Mouse (Mus musculus): ENCODE results near the gene Ttc5. TPM values are rescaled to one million over a fixed set of nuclear protein-coding genes. Genes with fewer than 3 reads are reported as not detected.

Gene Ttc5
- total RNA-seq (2023), result 10 to 100 TPM; 49.2 to 50.8 TPM

GRCm38 (mm10) chr14:50785251-50785637 is at the start of gene Ttc5:
Gene Ttc5 (minus strand): TSS chr14:50785519.

GRCm38 (mm10) chr14:50807487-50808072 is 22.3 kb upstream of the Ttc5 start, which contains the start of the genes Ccnb1ip1 and Parp2:
Gene Ccnb1ip1 (minus strand): TSS chr14:50807732.
Gene Parp2 (plus strand): TSS chr14:50807841.

GRCm38 (mm10) chr14:50744994-50745393 is 40.3 kb downstream of the Ttc5 start, which contains the start of gene Olfr749:
Gene Olfr749 (minus strand): TSS chr14:50745094.

Other genes starting within 250 kb of the Ttc5 start
- gene Olfr744, start 170.6 kb downstream of the Ttc5 start, total RNA-seq (2023), result not detected
- not detected for gene Olfr745, start 146.1 kb downstream of the Ttc5 start, total RNA-seq (2023)
- gene Olfr746, start 138.4 kb downstream of the Ttc5 start, total RNA-seq (2023), result not detected
- gene Olfr747, start 92.3 kb downstream of the Ttc5 start, total RNA-seq (2023), result not detected
- gene Olfr748, start 78.1 kb downstream of the Ttc5 start, total RNA-seq (2023), result not detected
- not detected for gene Olfr749, start 40.4 kb downstream of the Ttc5 start, total RNA-seq (2023)
- not detected for gene Ccnb1ip1, start 22.2 kb upstream of the Ttc5 start, total RNA-seq (2023)
- 10 to 100 TPM; 49.7 to 63.6 TPM for gene Parp2, start 22.3 kb upstream of the Ttc5 start, total RNA-seq (2023)
- 100 to 1,000 TPM; 191 to 197 TPM for gene Tep1, start 85.0 kb upstream of the Ttc5 start, total RNA-seq (2023)
- gene Klhl33, start 112.0 kb upstream of the Ttc5 start, total RNA-seq (2023), result under 1 TPM; 0.79 to 0.94 TPM
- 10 to 100 TPM; 43.9 to 48.1 TPM for gene Osgep, start 139.4 kb upstream of the Ttc5 start, total RNA-seq (2023)
- 10 to 100 TPM; 26.9 to 33.2 TPM for gene Apex1, start 139.4 kb upstream of the Ttc5 start, total RNA-seq (2023)
- 100 to 1,000 TPM; 146 TPM for gene Pip4p1, start 145.3 kb upstream of the Ttc5 start, total RNA-seq (2023)
- gene Pnp, start 145.6 kb upstream of the Ttc5 start, total RNA-seq (2023), result 10 to 100 TPM; 71.3 to 77.4 TPM
- gene Gm49342, start 159.0 kb upstream of the Ttc5 start, total RNA-seq (2023), result 10 to 100 TPM; 60.0 to 85.2 TPM
- 1 to 10 TPM; 3.4 to 4.7 TPM for gene Pnp2, start 170.5 kb upstream of the Ttc5 start, total RNA-seq (2023)
- not detected for gene Rnase10, start 222.2 kb upstream of the Ttc5 start, total RNA-seq (2023)

Data from monocyte, adult 59 days (primary cell).